Mouse (Mus musculus) lung, embryonic 16.5 days (tissue): ENCODE results near the gene Foxp1. TPM values are rescaled to one million over a fixed set of nuclear protein-coding genes. Genes with fewer than 3 reads are reported as not detected.
A peak's percentile ranks its signal among the peaks of the same experiment; 100 is the strongest.

ENCODE experiments used
- ATAC-seq: fragments of 200-750 bp; cut with Nextera tagmentation; 2 replicates; pipeline ENCODE4 v1.8.0; 2017; ENCODE audit warnings: low read depth, mild to moderate bottlenecking, moderate library complexity
- H3K27ac ChIP-seq: fragments of 300-500 bp; sonication (generic); 2 replicates; pipeline ENCODE4 v1.5.1; 2014; ENCODE audit warnings: mild to moderate bottlenecking, control low read depth, low read length
- H3K27me3 ChIP-seq: fragments of 300-500 bp; sonication (generic); 2 replicates; pipeline ENCODE4 v1.6.1; 2014; ENCODE audit warnings: low read depth, low read length, mixed read lengths; ENCODE audit not compliant: control insufficient read depth, insufficient read depth
- H3K36me3 ChIP-seq: fragments of 300-500 bp; sonication (generic); 2 replicates; pipeline ENCODE4 v1.6.1; 2014; ENCODE audit warnings: low read length; ENCODE audit not compliant: control insufficient read depth, insufficient read depth
- H3K4me1 ChIP-seq: fragments of 300-500 bp; sonication (generic); replicated peaks from 2 replicates; pipeline ENCODE4 v1.6.1; 2014; ENCODE audit warnings: low read length, mixed read lengths; ENCODE audit not compliant: control insufficient read depth, insufficient read depth
- H3K4me2 ChIP-seq: fragments of 300-500 bp; sonication (generic); 2 replicates; pipeline ENCODE4 v1.6.1; 2014; ENCODE audit warnings: low read depth, low read length, control low read depth
- H3K4me3 ChIP-seq: fragments of 300-500 bp; sonication (generic); 2 replicates; pipeline ENCODE4 v1.5.1; 2014; ENCODE audit warnings: mild to moderate bottlenecking, low read length, control low read depth
- H3K9ac ChIP-seq: fragments of 300-500 bp; sonication (generic); 2 replicates; pipeline ENCODE4 v1.6.1; 2014; ENCODE audit warnings: low read length, control low read depth
- H3K9me3 ChIP-seq: fragments of 300-500 bp; sonication (generic); 2 replicates; pipeline ENCODE4 v1.6.1; 2016; ENCODE audit warnings: low read length; ENCODE audit not compliant: control insufficient read depth
- WGBS: fragments of 180-500 bp; shearing (Covaris S2); extraction: QIAGEN DNeasy Blood & Tissue Kit; methylation state at CpG from one replicate; pipeline ENCODE4 v1.1.7; 2014; 5-methylcytosine and 5-hydroxymethylcytosine counted together
- polyA plus RNA-seq: library from polyadenylated mRNA; unstranded; fragments of >200 nt; fragmentation: Nextera tagmentation; extraction: Ambion mirVana; gene quantifications from 2 replicates; pipeline ENCODE4 v1.2.1, GENCODE M21; 2015

The Foxp1 gene
- polyA plus RNA-seq, 1 experiment from 2014 or later, result 116 TPM

GRCm38 (mm10) chr6:99491979-99492544 is 30.5 kb downstream of the Foxp1 start:
- Histone ChIP-seq H3K4me1 (peaks cover 19% of the 10 kb centered on the region), H3K27me3 (no peaks in the 10 kb centered on the region), H3K27ac (no peak overlapping the region), H3K4me2 (no peak overlapping the region), H3K4me3 (no peak overlapping the region), H3K9ac (no peak overlapping the region), H3K36me3 (no peaks in the 10 kb centered on the region), H3K9me3 (no peaks in the 10 kb centered on the region)
- WGBS, result 54% methylated on average over 6 of the region's 6 CpGs
- ATAC-seq, result no peak

- Histone ChIP-seq H3K4me2 (no peak overlapping the region), H3K4me3 (no peak overlapping the region), H3K27ac (no peak overlapping the region), H3K4me1 (peaks cover 20% of the 10 kb centered on the region), H3K36me3 (no peaks in the 10 kb centered on the region), H3K9me3 (no peaks in the 10 kb centered on the region), H3K9ac (no peak overlapping the region), H3K27me3 (no peaks in the 10 kb centered on the region)
- no peak for ATAC-seq
- WGBS, result 69% methylated on average over 3 of the region's 3 CpGs
These were observed 31.4 kb downstream of the Foxp1 start for GRCm38 (mm10) chr6:99491146-99491545.

GRCm38 (mm10) chr6:99489900-99490648 is 32.4 kb downstream of the Foxp1 start:
- H3K36me3 ChIP-seq, result no peaks in the 10 kb centered on the region
- no peaks in the 10 kb centered on the region for H3K9me3 ChIP-seq
- no peak for ATAC-seq
- H3K4me3 ChIP-seq, result no peak overlapping the region
- 61% methylated on average over 8 of the region's 8 CpGs for WGBS
- H3K27ac ChIP-seq, result peak overlapping the region; percentile 42; the same call in 1 of the 2 replicates
- H3K9ac ChIP-seq, result no peak overlapping the region
- H3K4me2 ChIP-seq, result no peak overlapping the region
- peaks cover 30% of the 10 kb centered on the region for H3K4me1 ChIP-seq
- H3K27me3 ChIP-seq, result no peaks in the 10 kb centered on the region

GRCm38 (mm10) chr6:99489423-99489822 is 33.1 kb downstream of the Foxp1 start:
- H3K4me3 ChIP-seq, result no peak overlapping the region
- no peak overlapping the region for H3K4me2 ChIP-seq
- no peaks in the 10 kb centered on the region for H3K9me3 ChIP-seq
- 53% methylated on average over 10 of the region's 10 CpGs for WGBS
- ATAC-seq, result peak; percentile 18
- no peaks in the 10 kb centered on the region for H3K36me3 ChIP-seq
- no peak overlapping the region for H3K9ac ChIP-seq
- H3K4me1 ChIP-seq, result peaks cover 36% of the 10 kb centered on the region
- peak overlapping the region; percentile 42; the same call in 1 of the 2 replicates for H3K27ac ChIP-seq
- no peaks in the 10 kb centered on the region for H3K27me3 ChIP-seq

GRCm38 (mm10) chr6:99485884-99486640 is 36.5 kb downstream of the Foxp1 start:
- no peaks in the 10 kb centered on the region for H3K27me3 ChIP-seq
- H3K4me2 ChIP-seq, result peak overlapping the region; percentile 39; the same call in 1 of the 2 replicates
- 0 out of 2 replicates have a peak, but pooled peaks have one; percentile 19 for ATAC-seq
- 63% methylated on average over 12 of the region's 12 CpGs for WGBS
- peaks cover 35% of the 10 kb centered on the region for H3K4me1 ChIP-seq
- no peak overlapping the region for H3K9ac ChIP-seq
- no peaks in the 10 kb centered on the region for H3K36me3 ChIP-seq
- H3K4me3 ChIP-seq, result no peak overlapping the region
- no peaks in the 10 kb centered on the region for H3K9me3 ChIP-seq
- peak overlapping the region; percentile 91 for H3K27ac ChIP-seq

- H3K4me1 ChIP-seq, result peaks cover 31% of the 10 kb centered on the region
- WGBS, result 25% methylated on average over 20 of the region's 20 CpGs
- H3K4me2 ChIP-seq, result peak overlapping the region; percentile 39
- peak overlapping the region; percentile 91 for H3K27ac ChIP-seq
- no peaks in the 10 kb centered on the region for H3K9me3 ChIP-seq
- peak overlapping the region; percentile 11; the same call in 1 of the 2 replicates for H3K9ac ChIP-seq
- H3K4me3 ChIP-seq, result peak overlapping the region; percentile 10; the same call in 1 of the 2 replicates
- peak; percentile 96 for ATAC-seq
- H3K27me3 ChIP-seq, result no peaks in the 10 kb centered on the region
- no peaks in the 10 kb centered on the region; the same call in 1 of the 2 replicates for H3K36me3 ChIP-seq
These were observed 37.2 kb downstream of the Foxp1 start for GRCm38 (mm10) chr6:99485217-99485883.

- Histone ChIP-seq H3K4me1 (peaks cover 27% of the 10 kb centered on the region), H3K4me2 (peak overlapping the region; percentile 39), H3K4me3 (peak overlapping the region; percentile 2; the same call in 1 of the 2 replicates), H3K27ac (peak overlapping the region; percentile 91), H3K9me3 (no peaks in the 10 kb centered on the region), H3K27me3 (no peaks in the 10 kb centered on the region), H3K9ac (peak overlapping the region; percentile 11; the same call in 1 of the 2 replicates), H3K36me3 (no peaks in the 10 kb centered on the region; the same call in 1 of the 2 replicates)
- ATAC-seq, result no peak
- 23% methylated on average over 8 of the region's 8 CpGs for WGBS
These were observed 37.7 kb downstream of the Foxp1 start for GRCm38 (mm10) chr6:99484884-99485216.

- no peaks in the 10 kb centered on the region for H3K9me3 ChIP-seq
- H3K4me1 ChIP-seq, result peaks cover 24% of the 10 kb centered on the region
- H3K36me3 ChIP-seq, result no peaks in the 10 kb centered on the region; the same call in 1 of the 2 replicates
- 65% methylated on average over 7 of the region's 7 CpGs for WGBS
- no peak overlapping the region for H3K4me3 ChIP-seq
- ATAC-seq, result no peak
- no peak overlapping the region for H3K9ac ChIP-seq
- H3K4me2 ChIP-seq, result no peak overlapping the region
- H3K27ac ChIP-seq, result peak overlapping the region; percentile 21; the same call in 1 of the 2 replicates
- H3K27me3 ChIP-seq, result no peaks in the 10 kb centered on the region
These were observed 38.3 kb downstream of the Foxp1 start for GRCm38 (mm10) chr6:99484197-99484725.
